Mouse (Mus musculus) liver, adult 2 months (tissue): ENCODE results near the gene Cd9. TPM values are rescaled to one million over a fixed set of nuclear protein-coding genes. Genes with fewer than 3 reads are reported as not detected.

Source experiments
- DNase-seq: peaks from one replicate; pipeline ENCODE4 v3.0.0-alpha.2; 2011; ENCODE audit warnings: low read depth, low spot score; ENCODE audit errors: extremely low read depth
- H3K27ac ChIP-seq: fragments of 200-500 bp; replicated peaks from 2 replicates; pipeline ENCODE4 v1.5.1; 2012; ENCODE audit warnings: low read depth, mild to moderate bottlenecking, control low read depth, inconsistent platforms, low read length; ENCODE audit not compliant: insufficient read depth
- H3K27me3 ChIP-seq: fragments of 200-500 bp; 2 replicates; pipeline ENCODE4 v1.6.1; 2012; ENCODE audit warnings: mild to moderate bottlenecking, moderate library complexity, low read length, inconsistent platforms; ENCODE audit not compliant: control insufficient read depth, insufficient read depth
- H3K36me3 ChIP-seq: fragments of 200-500 bp; 2 replicates; pipeline ENCODE4 v1.6.1; 2012; ENCODE audit warnings: low read length, inconsistent platforms; ENCODE audit not compliant: control insufficient read depth, insufficient read depth
- H3K4me1 ChIP-seq: fragments of 200-500 bp; 2 replicates; pipeline ENCODE4 v1.6.1; 2011; ENCODE audit warnings: low read length; ENCODE audit not compliant: control insufficient read depth, insufficient read depth
- H3K4me3 ChIP-seq: fragments of 200-500 bp; 2 replicates; pipeline ENCODE4 v1.5.1; 2011; ENCODE audit warnings: low read depth, mild to moderate bottlenecking, control low read depth, low read length, moderate library complexity; ENCODE audit not compliant: insufficient read depth
- H3K79me2 ChIP-seq: fragments of 200-500 bp; 2 replicates; pipeline ENCODE4 v1.6.1; 2012; ENCODE audit warnings: inconsistent platforms, mild to moderate bottlenecking, low read length, moderate library complexity; ENCODE audit not compliant: control insufficient read depth, insufficient read depth
- H3K9ac ChIP-seq: fragments of 200-500 bp; 2 replicates; pipeline ENCODE4 v1.6.1; 2012; ENCODE audit warnings: low read depth, mild to moderate bottlenecking, control low read depth, inconsistent platforms, low read length
- CTCF ChIP-seq: fragments of 200-500 bp; IDR thresholded peaks from 2 replicates; pipeline ENCODE4 v1.5.1; 2011; ENCODE audit warnings: low read depth, low read length, control low read depth
- POLR2A ChIP-seq: fragments of 200-500 bp; IDR thresholded peaks from 2 replicates; pipeline ENCODE4 v1.6.1; 2011; ENCODE audit warnings: low read length, control low read depth; ENCODE audit not compliant: insufficient read depth; ENCODE audit errors: extremely low read depth
- WGBS: fragments of 180-500 bp; shearing (Covaris S2); methylation state at CpG from one replicate; pipeline ENCODE4 v1.1.7; 2018; 5-methylcytosine and 5-hydroxymethylcytosine counted together
- polyA plus RNA-seq: library from polyadenylated mRNA; depleted of rRNA; stranded (reverse); fragments of >200 nt; gene quantifications from 2 replicates; pipeline ENCODE4 v1.2.3, GENCODE M21; 2012
- total RNA-seq: library from RNA; depleted of rRNA; stranded (reverse); fragments of >200 nt; gene quantifications from 2 replicates; pipeline ENCODE4 v1.2.3, GENCODE M21; 2014

Gene Cd9
- total and polyA plus RNA-seq, 2 experiments, result 17.4 to 33.7 TPM

GRCm38 (mm10) chr6:125475184-125475583 is 19.4 kb downstream of the Cd9 start:
- no peak for DNase-seq
- WGBS, result 70% methylated on average over 1 of the region's 1 CpGs
- no peaks in the 10 kb centered on the region for H3K36me3 ChIP-seq
- H3K27me3 ChIP-seq, result no peaks in the 10 kb centered on the region
- no peaks in the 10 kb centered on the region for H3K79me2 ChIP-seq
- peaks cover 17% of the 10 kb centered on the region for H3K4me1 ChIP-seq
- no peak overlapping the region for H3K9ac ChIP-seq
- no peak overlapping the region for H3K4me3 ChIP-seq
- H3K27ac ChIP-seq, result no peak overlapping the region
- TF ChIP-seq POLR2A (no peak), CTCF (no peak)

DNA sequence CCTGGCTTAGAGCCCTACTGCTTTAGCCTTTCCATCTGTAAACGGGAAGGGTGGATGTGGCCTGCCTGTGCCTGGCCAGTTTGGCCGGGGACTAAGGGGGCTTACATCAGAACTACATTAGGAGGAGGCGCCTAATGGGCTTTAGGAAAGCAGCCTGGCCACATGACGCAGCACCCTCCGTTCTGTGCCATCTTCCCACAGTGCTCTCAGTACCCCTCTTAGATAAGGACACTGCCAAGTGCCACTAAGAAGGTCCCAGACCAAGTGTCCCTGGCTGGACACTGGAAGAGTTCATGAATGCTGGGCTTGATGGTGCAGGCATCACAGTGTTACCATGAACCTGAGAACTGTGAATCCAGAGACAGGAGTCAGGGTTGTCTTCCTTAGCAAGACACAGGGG is 20.7 kb downstream of the Cd9 start:
- Histone ChIP-seq H3K4me1 (peaks cover 17% of the 10 kb centered on the region), H3K9ac (no peak overlapping the region), H3K36me3 (no peaks in the 10 kb centered on the region), H3K27ac (no peak overlapping the region), H3K4me3 (no peak overlapping the region), H3K79me2 (no peaks in the 10 kb centered on the region), H3K27me3 (no peaks in the 10 kb centered on the region)
- 89% methylated on average over 5 of the region's 5 CpGs for WGBS
- TF ChIP-seq POLR2A (no peak), CTCF (no peak)
- no peak for DNase-seq

DNA sequence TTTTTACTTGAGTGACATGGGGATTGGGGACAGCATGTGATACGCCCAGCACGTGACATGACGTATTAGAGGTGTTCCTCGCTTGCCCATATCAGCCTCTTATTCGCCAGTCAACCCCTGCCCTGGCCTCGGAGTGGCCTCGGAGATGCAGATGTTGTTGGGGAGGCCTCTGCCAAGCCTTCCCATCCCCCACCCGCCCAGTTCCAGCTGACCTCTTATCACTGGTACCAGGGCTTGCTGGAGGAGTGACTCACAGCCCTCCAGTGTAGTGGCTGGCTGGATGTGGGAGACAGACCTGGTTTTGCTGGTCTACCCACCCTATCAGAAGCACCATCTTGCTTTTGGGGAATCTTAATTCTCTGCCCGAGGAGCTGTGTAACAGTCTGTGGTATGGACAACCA is 21.3 kb downstream of the Cd9 start:
- no peak overlapping the region for H3K27ac ChIP-seq
- H3K79me2 ChIP-seq, result no peaks in the 10 kb centered on the region
- no peaks in the 10 kb centered on the region for H3K36me3 ChIP-seq
- no peak overlapping the region for H3K4me3 ChIP-seq
- H3K9ac ChIP-seq, result no peak overlapping the region
- 85% methylated on average over 9 of the region's 9 CpGs for WGBS
- no peak for DNase-seq
- TF ChIP-seq CTCF (no peak), POLR2A (no peak)
- H3K27me3 ChIP-seq, result no peaks in the 10 kb centered on the region
- H3K4me1 ChIP-seq, result peaks cover 15% of the 10 kb centered on the region

GRCm38 (mm10) chr6:125471921-125472320 is 22.7 kb downstream of the Cd9 start:
- WGBS, result 83% methylated on average over 4 of the region's 4 CpGs
- no peaks in the 10 kb centered on the region for H3K27me3 ChIP-seq
- no peaks in the 10 kb centered on the region for H3K79me2 ChIP-seq
- no peak overlapping the region for H3K4me3 ChIP-seq
- no peak for TF ChIP-seq CTCF
- no peak for TF ChIP-seq POLR2A
- no peak overlapping the region for H3K9ac ChIP-seq
- no peak overlapping the region for H3K27ac ChIP-seq
- H3K4me1 ChIP-seq, result peaks cover 2% of the 10 kb centered on the region
- DNase-seq, result no peak
- H3K36me3 ChIP-seq, result no peaks in the 10 kb centered on the region

GRCm38 (mm10) chr6:125471326-125471725 is 23.3 kb downstream of the Cd9 start:
- no peaks in the 10 kb centered on the region for H3K36me3 ChIP-seq
- H3K79me2 ChIP-seq, result no peaks in the 10 kb centered on the region
- no peak overlapping the region for H3K27ac ChIP-seq
- no peak overlapping the region for H3K9ac ChIP-seq
- no peak for TF ChIP-seq POLR2A
- TF ChIP-seq CTCF, result no peak
- H3K4me1 ChIP-seq, result no peaks in the 10 kb centered on the region
- no peak overlapping the region for H3K4me3 ChIP-seq
- WGBS, result 79% methylated on average over 7 of the region's 7 CpGs
- H3K27me3 ChIP-seq, result no peaks in the 10 kb centered on the region
- no peak for DNase-seq

DNA sequence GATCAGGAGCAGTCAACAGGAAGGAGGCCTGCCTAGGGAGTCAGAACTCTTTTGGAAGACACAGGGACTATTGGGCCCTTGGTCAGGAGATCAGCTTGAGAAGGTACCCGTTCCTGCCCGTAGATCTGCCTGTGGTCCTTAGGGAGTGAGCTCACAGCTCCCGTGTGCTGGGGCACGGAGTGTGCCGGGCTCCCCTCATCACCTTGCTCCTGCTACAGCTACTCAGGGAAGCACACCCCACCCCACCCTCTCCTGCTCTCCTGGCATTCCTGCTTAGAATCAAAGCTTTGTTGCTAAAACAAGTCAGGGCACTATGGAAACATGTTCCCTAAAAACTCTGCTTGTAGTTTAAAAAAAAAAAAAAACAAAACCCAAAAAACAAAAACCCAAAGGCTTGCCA is 24.0 kb downstream of the Cd9 start:
- H3K9ac ChIP-seq, result no peak overlapping the region

More for the DNA sequence above, 24.0 kb downstream of the Cd9 start:
- no peaks in the 10 kb centered on the region for H3K79me2 ChIP-seq
- no peaks in the 10 kb centered on the region for H3K4me1 ChIP-seq
- no peaks in the 10 kb centered on the region for H3K27me3 ChIP-seq
- H3K27ac ChIP-seq, result no peak overlapping the region
- no peaks in the 10 kb centered on the region for H3K36me3 ChIP-seq
- DNase-seq, result no peak
- no peak overlapping the region for H3K4me3 ChIP-seq
- 98% methylated on average over 5 of the region's 5 CpGs for WGBS
- no peak for TF ChIP-seq CTCF
- no peak for TF ChIP-seq POLR2A
